Mouse (Mus musculus) cortical plate, adult 2 months (tissue): ENCODE results near the gene Msh4.

Source experiments
- CTCF ChIP-seq: fragments of 200-500 bp; IDR thresholded peaks from 2 replicates; pipeline ENCODE4 v1.5.1; 2011; ENCODE audit warnings: mild to moderate bottlenecking, control low read depth, low read length; ENCODE audit not compliant: insufficient read depth; ENCODE audit errors: extremely low read depth
- POLR2A ChIP-seq: fragments of 200-500 bp; IDR thresholded peaks from 2 replicates; pipeline ENCODE4 v1.6.1; 2011; ENCODE audit warnings: mild to moderate bottlenecking, low read length, control low read depth; ENCODE audit not compliant: insufficient read depth; ENCODE audit errors: extremely low read depth

DNA sequence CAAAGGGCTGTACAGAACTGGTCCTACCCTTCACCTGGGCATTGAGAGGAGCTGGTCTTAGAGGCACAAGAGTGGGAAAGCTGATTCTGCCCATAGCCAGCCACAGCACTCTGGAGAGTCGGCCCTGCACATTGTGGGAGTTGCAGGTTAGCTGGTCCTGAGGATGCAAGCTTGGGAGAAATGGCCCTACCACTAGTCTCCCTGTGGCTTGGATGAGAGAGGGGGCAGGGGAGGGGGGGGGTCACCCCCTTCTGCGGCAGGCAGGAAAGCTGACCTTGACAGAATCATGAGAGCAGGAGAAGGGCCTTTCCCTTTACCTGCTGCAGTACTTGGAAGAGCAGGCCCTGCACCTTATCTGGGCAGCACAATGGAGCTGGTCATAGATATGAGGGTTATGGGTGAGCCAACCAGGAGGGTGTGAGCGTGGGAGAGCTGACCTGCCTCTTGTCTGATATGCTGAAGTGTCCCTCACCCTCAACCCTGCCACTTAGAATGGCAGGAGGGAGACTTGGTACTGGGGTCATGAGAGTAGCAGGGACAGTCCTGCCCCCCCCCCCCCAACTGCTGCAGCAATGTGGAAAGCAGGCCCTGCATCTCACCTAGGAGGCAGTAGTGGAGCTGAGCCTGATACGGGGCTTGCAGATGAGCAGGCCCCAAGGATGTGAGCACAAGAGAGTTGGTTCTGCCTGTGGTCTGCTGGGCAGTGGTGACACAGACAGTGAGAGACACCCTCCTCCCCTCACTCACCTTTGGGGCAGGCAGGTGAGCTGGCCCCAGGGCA is 73.9 kb downstream of the Msh4 start:
- TF ChIP-seq CTCF (no peak), POLR2A (no peak)
